Mouse (Mus musculus) hindbrain, embryonic 11.5 days (tissue): ENCODE results near the gene Igfbp6. TPM values are rescaled to one million over a fixed set of nuclear protein-coding genes. Genes with fewer than 3 reads are reported as not detected.

Experiments used
- ATAC-seq: fragments of 200-750 bp; cut with Nextera tagmentation; 2 replicates; pipeline ENCODE4 v1.8.0; 2017; ENCODE audit warnings: mild to moderate bottlenecking, moderate TSS enrichment, moderate library complexity; ENCODE audit not compliant: low FRiP score
- DNase-seq: peaks from one replicate; pipeline ENCODE4 v3.0.0-alpha.2; 2015; ENCODE audit warnings: low spot score
- H3K27ac ChIP-seq: fragments of 300-500 bp; sonication (generic); 2 replicates; pipeline ENCODE4 v1.5.1; 2014; ENCODE audit warnings: mild to moderate bottlenecking, low read depth, low read length
- H3K27me3 ChIP-seq: fragments of 300-500 bp; sonication (generic); 2 replicates; pipeline ENCODE4 v1.6.1; 2014; ENCODE audit warnings: mild to moderate bottlenecking, low read length, moderate library complexity, mixed read lengths; ENCODE audit not compliant: control insufficient read depth, insufficient read depth
- H3K36me3 ChIP-seq: fragments of 300-500 bp; sonication (generic); 2 replicates; pipeline ENCODE4 v1.6.1; 2014; ENCODE audit warnings: mild to moderate bottlenecking, low read length, moderate library complexity, mixed read lengths; ENCODE audit not compliant: control insufficient read depth, insufficient read depth
- H3K4me1 ChIP-seq: fragments of 300-500 bp; sonication (generic); replicated peaks from 2 replicates; pipeline ENCODE4 v1.6.1; 2014; ENCODE audit warnings: low read length, mixed read lengths; ENCODE audit not compliant: control insufficient read depth, insufficient read depth
- H3K4me2 ChIP-seq: fragments of 300-500 bp; sonication (generic); replicated peaks from 2 replicates; pipeline ENCODE4 v1.6.1; 2014; ENCODE audit warnings: mild to moderate bottlenecking, low read depth, low read length
- H3K4me3 ChIP-seq: fragments of 300-500 bp; sonication (generic); 2 replicates; pipeline ENCODE4 v1.5.1; 2014; ENCODE audit warnings: low read depth, low read length
- H3K9ac ChIP-seq: fragments of 300-500 bp; sonication (generic); 2 replicates; pipeline ENCODE4 v1.6.1; 2014; ENCODE audit warnings: low read depth, low read length
- H3K9me3 ChIP-seq: fragments of 300-500 bp; sonication (generic); 2 replicates; pipeline ENCODE4 v1.6.1; 2016; ENCODE audit warnings: low read length; ENCODE audit not compliant: control insufficient read depth
- WGBS: fragments of 180-500 bp; shearing (Covaris S2); extraction: QIAGEN DNeasy Blood & Tissue Kit; methylation state at CpG from one replicate; pipeline ENCODE4 v1.1.7; 2014; 5-methylcytosine and 5-hydroxymethylcytosine counted together
- polyA plus RNA-seq: library from polyadenylated mRNA; unstranded; fragments of >200 nt; fragmentation: Nextera tagmentation; extraction: Ambion mirVana; gene quantifications from 2 replicates; pipeline ENCODE4 v1.2.1, GENCODE M21; 2014

Igfbp6 gene
- polyA plus RNA-seq, 1 experiment from 2014 or later = 0.31 TPM

GRCm38 (mm10) chr15:102188883-102189282 lies 44.7 kb downstream of the Igfbp6 start:
- no peak overlapping the region for H3K9ac ChIP-seq
- WGBS = 71% methylated on average over 6 of the region's 6 CpGs
- no peak overlapping the region for H3K4me2 ChIP-seq
- DNase-seq (no peak), ATAC-seq (no peak)
- H3K9me3 ChIP-seq = no peaks in the 10 kb centered on the region
- no peak overlapping the region for H3K4me3 ChIP-seq
- no peaks in the 10 kb centered on the region for H3K4me1 ChIP-seq
- no peaks in the 10 kb centered on the region for H3K36me3 ChIP-seq
- H3K27ac ChIP-seq = no peak overlapping the region
- no peaks in the 10 kb centered on the region for H3K27me3 ChIP-seq

- Histone ChIP-seq H3K36me3 (no peaks in the 10 kb centered on the region), H3K27me3 (no peaks in the 10 kb centered on the region), H3K4me1 (no peaks in the 10 kb centered on the region), H3K4me3 (no peak overlapping the region), H3K4me2 (no peak overlapping the region), H3K9me3 (no peaks in the 10 kb centered on the region), H3K9ac (no peak overlapping the region), H3K27ac (no peak overlapping the region)
- WGBS = 69% methylated on average over 7 of the region's 7 CpGs
- DNase-seq (no peak), ATAC-seq (no peak)
Measured at GRCm38 (mm10) chr15:102191699-102192098, 47.5 kb downstream of the Igfbp6 start.

- Histone ChIP-seq H3K4me2 (no peak overlapping the region), H3K4me3 (no peak overlapping the region), H3K4me1 (no peaks in the 10 kb centered on the region), H3K36me3 (no peaks in the 10 kb centered on the region), H3K9me3 (no peaks in the 10 kb centered on the region), H3K9ac (no peak overlapping the region), H3K27ac (no peak overlapping the region), H3K27me3 (no peaks in the 10 kb centered on the region)
- no peak for ATAC-seq
- 81% methylated on average over 7 of the region's 7 CpGs for WGBS
- no peak for DNase-seq
Measured at GRCm38 (mm10) chr15:102192271-102192812, 48.2 kb downstream of the Igfbp6 start.

- 60% methylated on average over 5 of the region's 5 CpGs for WGBS
- Histone ChIP-seq H3K4me2 (no peak overlapping the region), H3K36me3 (no peaks in the 10 kb centered on the region), H3K4me1 (no peaks in the 10 kb centered on the region), H3K9ac (no peak overlapping the region), H3K27me3 (no peaks in the 10 kb centered on the region), H3K27ac (no peak overlapping the region), H3K9me3 (no peaks in the 10 kb centered on the region), H3K4me3 (no peak overlapping the region)
- DNase-seq (no peak), ATAC-seq (no peak)
Measured at GRCm38 (mm10) chr15:102192820-102193386, 48.7 kb downstream of the Igfbp6 start.

- Histone ChIP-seq H3K9ac (no peak overlapping the region), H3K27ac (no peak overlapping the region), H3K9me3 (no peaks in the 10 kb centered on the region), H3K4me1 (no peaks in the 10 kb centered on the region), H3K27me3 (no peaks in the 10 kb centered on the region), H3K36me3 (no peaks in the 10 kb centered on the region), H3K4me2 (no peak overlapping the region), H3K4me3 (no peak overlapping the region)
- DNase-seq (no peak), ATAC-seq (no peak)
- WGBS = 92% methylated on average over 4 of the region's 4 CpGs
Measured at GRCm38 (mm10) chr15:102193652-102194051, 49.5 kb downstream of the Igfbp6 start.

- no peaks in the 10 kb centered on the region for H3K36me3 ChIP-seq
- no peak overlapping the region for H3K4me3 ChIP-seq
- H3K9me3 ChIP-seq = no peaks in the 10 kb centered on the region
- 87% methylated on average over 4 of the region's 4 CpGs for WGBS
- no peak for DNase-seq
- no peak overlapping the region for H3K9ac ChIP-seq
- no peak overlapping the region for H3K27ac ChIP-seq
- no peaks in the 10 kb centered on the region for H3K27me3 ChIP-seq
- H3K4me2 ChIP-seq = no peak overlapping the region
- ATAC-seq = no peak
- no peaks in the 10 kb centered on the region for H3K4me1 ChIP-seq
Measured at GRCm38 (mm10) chr15:102194439-102194838, 50.3 kb downstream of the Igfbp6 start.

GRCm38 (mm10) chr15:102195373-102195772 lies 51.2 kb downstream of the Igfbp6 start:
- DNase-seq (no peak), ATAC-seq (no peak)
- H3K36me3 ChIP-seq = no peaks in the 10 kb centered on the region
- no peaks in the 10 kb centered on the region for H3K9me3 ChIP-seq
- 93% methylated on average over 4 of the region's 4 CpGs for WGBS
- H3K4me1 ChIP-seq = no peaks in the 10 kb centered on the region
- H3K4me3 ChIP-seq = no peak overlapping the region
- no peak overlapping the region for H3K9ac ChIP-seq
- H3K27ac ChIP-seq = no peak overlapping the region
- no peak overlapping the region for H3K4me2 ChIP-seq
- no peaks in the 10 kb centered on the region for H3K27me3 ChIP-seq

GRCm38 (mm10) chr15:102198841-102199240 lies 54.7 kb downstream of the Igfbp6 start:
- ATAC-seq (no peak), DNase-seq (no peak)
- Histone ChIP-seq H3K4me3 (no peak overlapping the region), H3K4me2 (no peak overlapping the region), H3K27ac (no peak overlapping the region), H3K27me3 (no peaks in the 10 kb centered on the region), H3K4me1 (no peaks in the 10 kb centered on the region; the same call in 1 of the 2 replicates), H3K9me3 (no peaks in the 10 kb centered on the region), H3K36me3 (no peaks in the 10 kb centered on the region), H3K9ac (no peak overlapping the region)
- 77% methylated on average over 4 of the region's 4 CpGs for WGBS
